Mouse (Mus musculus) heart, embryonic 12.5 days (tissue): ENCODE data around the gene Eva1a. TPM values are rescaled to one million over a fixed set of nuclear protein-coding genes. Genes with fewer than 3 reads are reported as not detected.

Source experiments
- ATAC-seq: fragments of 200-750 bp; cut with Nextera tagmentation; 2 replicates; pipeline ENCODE4 v1.8.0; 2017; ENCODE audit warnings: moderate TSS enrichment, moderate library complexity; ENCODE audit not compliant: insufficient number of reproducible peaks, low FRiP score
- H3K27ac ChIP-seq: fragments of 300-500 bp; sonication (generic); 2 replicates; pipeline ENCODE4 v1.5.1; 2016; ENCODE audit warnings: mild to moderate bottlenecking, moderate library complexity; ENCODE audit not compliant: poor library complexity, severe bottlenecking
- H3K27me3 ChIP-seq: fragments of 300-500 bp; sonication (generic); replicated peaks from 2 replicates; pipeline ENCODE4 v1.6.1; 2016; ENCODE audit warnings: mild to moderate bottlenecking, moderate library complexity
- H3K36me3 ChIP-seq: fragments of 300-500 bp; sonication (generic); 2 replicates; pipeline ENCODE4 v1.6.1; 2016; ENCODE audit warnings: mild to moderate bottlenecking, moderate library complexity
- H3K4me1 ChIP-seq: fragments of 300-500 bp; sonication (generic); replicated peaks from 2 replicates; pipeline ENCODE4 v1.6.1; 2016; ENCODE audit warnings: mild to moderate bottlenecking
- H3K4me2 ChIP-seq: fragments of 300-500 bp; sonication (generic); 2 replicates; pipeline ENCODE4 v1.6.1; 2016; ENCODE audit warnings: mild to moderate bottlenecking, moderate library complexity
- H3K4me3 ChIP-seq: fragments of 300-500 bp; sonication (generic); 2 replicates; pipeline ENCODE4 v1.5.1; 2016; ENCODE audit warnings: mild to moderate bottlenecking
- H3K9ac ChIP-seq: fragments of 300-500 bp; sonication (generic); 2 replicates; pipeline ENCODE4 v1.6.1; 2016; ENCODE audit warnings: mild to moderate bottlenecking, moderate library complexity
- H3K9me3 ChIP-seq: fragments of 300-500 bp; sonication (generic); replicated peaks from 2 replicates; pipeline ENCODE4 v1.6.1; 2016; ENCODE audit warnings: mild to moderate bottlenecking, moderate library complexity
- WGBS: fragments of 180-500 bp; shearing (Covaris S2); methylation state at CpG from one replicate; pipeline ENCODE4 v1.1.7; 2016; 5-methylcytosine and 5-hydroxymethylcytosine counted together
- polyA plus RNA-seq: library from polyadenylated mRNA; unstranded; fragments of >200 nt; fragmentation: Nextera tagmentation; extraction: Ambion mirVana; gene quantifications from 2 replicates; pipeline ENCODE4 v1.2.1, GENCODE M21; 2016

Gene Eva1a
- polyA plus RNA-seq, 1 experiment from 2014 or later = 4.2 TPM

DNA sequence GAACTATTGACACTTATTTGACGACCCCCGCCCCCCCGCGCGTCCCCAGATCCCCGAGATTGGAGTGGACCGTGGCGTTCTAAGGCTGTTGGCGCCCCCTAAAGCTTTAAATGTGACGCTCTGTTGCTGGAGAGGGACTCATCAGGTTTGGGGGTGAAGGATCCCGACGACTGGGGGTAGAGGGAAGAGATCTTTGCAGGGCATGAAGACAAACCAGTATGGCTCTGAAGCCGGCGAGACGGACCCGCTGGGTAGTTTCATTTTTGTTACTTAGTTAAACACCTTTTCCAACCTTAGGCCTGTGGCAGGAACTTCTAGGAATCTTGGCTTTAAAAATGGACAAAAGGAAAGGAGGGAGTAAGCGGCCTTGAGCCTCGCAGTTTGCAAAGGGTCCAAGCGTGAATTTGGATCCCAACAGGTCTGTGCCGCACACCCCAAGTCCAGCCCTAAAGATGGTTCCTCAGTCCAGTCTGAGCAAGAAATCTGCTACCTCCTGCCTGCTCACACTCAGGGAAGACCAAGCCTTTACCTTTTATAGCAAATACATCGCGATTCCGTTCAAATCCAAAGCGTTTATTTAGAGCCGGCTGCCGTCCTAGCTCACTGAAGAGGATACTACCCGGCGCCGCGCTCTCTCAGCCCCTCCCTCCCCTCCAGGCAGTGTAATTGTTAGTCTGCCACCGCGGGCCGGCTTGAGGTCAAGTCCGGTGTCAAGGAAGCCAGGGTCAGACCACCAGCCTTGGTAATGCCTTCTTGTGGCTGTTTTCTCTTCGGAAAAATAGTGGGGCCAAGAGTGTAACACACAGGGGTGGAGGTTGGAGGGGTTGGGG lies 1.7 kb downstream of the Eva1a start:
- WGBS = under 1% methylated on average over 35 of the region's 35 CpGs
- Histone ChIP-seq H3K9me3 (no peaks in the 10 kb centered on the region), H3K27ac (no peak overlapping the region), H3K27me3 (peaks cover 30% of the 10 kb centered on the region), H3K4me2 (peak overlapping the region; percentile 99), H3K9ac (peak overlapping the region; percentile 71), H3K4me3 (peak overlapping the region; percentile 71), H3K36me3 (no peaks in the 10 kb centered on the region), H3K4me1 (peaks cover 42% of the 10 kb centered on the region)
- ATAC-seq = peak; percentile 63

- no peak overlapping the region for H3K27ac ChIP-seq
- no peak for ATAC-seq
- H3K9ac ChIP-seq = no peak overlapping the region
- H3K36me3 ChIP-seq = no peaks in the 10 kb centered on the region
- no peaks in the 10 kb centered on the region for H3K9me3 ChIP-seq
- WGBS = 53% methylated on average over 4 of the region's 4 CpGs
- peaks cover 42% of the 10 kb centered on the region for H3K4me1 ChIP-seq
- peak overlapping the region; percentile 71; the same call in 1 of the 2 replicates for H3K4me3 ChIP-seq
- H3K4me2 ChIP-seq = peak overlapping the region; percentile 99
- H3K27me3 ChIP-seq = peaks cover 32% of the 10 kb centered on the region
Observed at GRCm38 (mm10) chr6:82043634-82044033, 2.8 kb downstream of the Eva1a start.

- Histone ChIP-seq H3K27me3 (peaks cover 32% of the 10 kb centered on the region), H3K4me1 (peaks cover 42% of the 10 kb centered on the region), H3K4me3 (no peak overlapping the region), H3K27ac (no peak overlapping the region), H3K9me3 (no peaks in the 10 kb centered on the region), H3K36me3 (no peaks in the 10 kb centered on the region), H3K4me2 (no peak overlapping the region), H3K9ac (no peak overlapping the region)
- 58% methylated on average over 4 of the region's 4 CpGs for WGBS
- no peak for ATAC-seq
Observed at GRCm38 (mm10) chr6:82044509-82044908, 3.7 kb downstream of the Eva1a start.

DNA sequence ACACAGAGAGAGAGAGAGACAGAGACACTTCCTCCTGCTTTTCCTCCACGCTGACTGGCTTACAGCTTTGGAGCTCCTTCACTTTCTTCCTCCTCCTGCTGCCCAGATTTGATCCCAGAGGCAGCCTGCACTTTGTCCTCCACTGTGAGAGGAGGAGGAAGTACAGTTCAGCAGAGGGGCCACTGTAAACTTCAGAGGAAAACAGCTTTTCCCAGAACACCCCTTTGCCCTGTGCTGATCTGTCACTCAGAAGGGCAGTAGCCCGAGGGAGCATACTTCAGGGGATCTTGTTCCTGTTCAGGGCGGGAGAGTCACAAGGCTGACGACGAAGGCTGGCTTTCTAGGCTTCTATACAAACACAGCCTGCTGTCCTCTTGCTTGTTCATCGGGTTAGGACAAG lies 7.1 kb downstream of the Eva1a start:
- Histone ChIP-seq H3K4me3 (no peak overlapping the region), H3K27me3 (peaks cover 28% of the 10 kb centered on the region), H3K27ac (no peak overlapping the region), H3K36me3 (no peaks in the 10 kb centered on the region), H3K4me2 (no peak overlapping the region), H3K9me3 (no peaks in the 10 kb centered on the region), H3K9ac (no peak overlapping the region), H3K4me1 (peaks cover 24% of the 10 kb centered on the region)
- no peak for ATAC-seq
- WGBS = 45% methylated on average over 6 of the region's 6 CpGs

DNA sequence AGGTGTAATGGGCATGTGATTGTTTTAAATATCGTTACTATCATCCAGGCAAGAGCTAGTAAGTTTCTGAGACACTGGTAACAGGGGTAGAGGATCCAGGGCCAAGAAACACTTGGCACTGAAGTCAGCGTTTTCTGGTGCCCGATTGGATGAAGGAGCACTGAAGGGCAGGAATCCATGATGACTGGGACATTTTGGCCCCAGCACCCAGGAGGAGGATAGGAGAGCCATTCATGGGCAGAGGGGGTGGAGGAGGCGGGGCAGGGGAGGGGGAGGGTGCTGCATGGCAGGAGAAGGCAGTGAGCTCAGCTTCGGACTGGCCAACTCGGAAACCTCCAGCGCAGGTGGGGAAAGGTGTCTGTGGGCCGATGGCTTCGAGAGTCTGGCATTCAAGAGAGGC lies 9.4 kb downstream of the Eva1a start:
- H3K27me3 ChIP-seq = 0 out of 2 replicates have a peak, but pooled peaks cover 12% of the 10 kb centered on the region
- WGBS = 79% methylated on average over 9 of the region's 9 CpGs
- no peaks in the 10 kb centered on the region for H3K9me3 ChIP-seq
- H3K9ac ChIP-seq = no peak overlapping the region
- H3K4me2 ChIP-seq = no peak overlapping the region
- no peak overlapping the region for H3K4me3 ChIP-seq
- H3K4me1 ChIP-seq = peaks cover 21% of the 10 kb centered on the region
- H3K27ac ChIP-seq = no peak overlapping the region
- ATAC-seq = no peak
- H3K36me3 ChIP-seq = no peaks in the 10 kb centered on the region

DNA sequence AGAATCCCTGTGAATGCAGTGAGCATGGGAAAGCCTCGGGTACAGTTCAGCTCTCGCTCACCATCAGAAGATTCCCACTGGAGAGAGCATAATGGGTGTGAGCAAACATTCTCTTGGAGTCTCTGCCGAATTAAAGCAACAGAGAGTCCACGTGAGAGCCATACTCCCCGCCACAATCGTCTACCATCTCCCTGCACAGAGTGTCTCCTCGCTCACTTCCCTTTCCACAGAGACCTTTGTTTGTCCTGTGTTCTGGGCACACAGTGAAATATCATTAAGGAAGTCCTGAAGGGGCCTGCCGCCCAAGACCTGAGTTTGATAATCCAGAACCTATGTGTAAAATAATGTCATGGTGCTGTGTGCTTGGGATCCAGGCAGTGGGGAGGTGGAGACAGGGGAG lies 10.7 kb downstream of the Eva1a start:
- H3K4me2 ChIP-seq = no peak overlapping the region
- H3K27me3 ChIP-seq = 0 out of 2 replicates have a peak, but pooled peaks cover 12% of the 10 kb centered on the region
- no peak overlapping the region for H3K4me3 ChIP-seq
- peaks cover 7% of the 10 kb centered on the region for H3K4me1 ChIP-seq
- 68% methylated on average over 8 of the region's 8 CpGs for WGBS
- H3K9me3 ChIP-seq = no peaks in the 10 kb centered on the region
- H3K9ac ChIP-seq = no peak overlapping the region
- H3K27ac ChIP-seq = no peak overlapping the region
- no peak for ATAC-seq
- H3K36me3 ChIP-seq = no peaks in the 10 kb centered on the region

DNA sequence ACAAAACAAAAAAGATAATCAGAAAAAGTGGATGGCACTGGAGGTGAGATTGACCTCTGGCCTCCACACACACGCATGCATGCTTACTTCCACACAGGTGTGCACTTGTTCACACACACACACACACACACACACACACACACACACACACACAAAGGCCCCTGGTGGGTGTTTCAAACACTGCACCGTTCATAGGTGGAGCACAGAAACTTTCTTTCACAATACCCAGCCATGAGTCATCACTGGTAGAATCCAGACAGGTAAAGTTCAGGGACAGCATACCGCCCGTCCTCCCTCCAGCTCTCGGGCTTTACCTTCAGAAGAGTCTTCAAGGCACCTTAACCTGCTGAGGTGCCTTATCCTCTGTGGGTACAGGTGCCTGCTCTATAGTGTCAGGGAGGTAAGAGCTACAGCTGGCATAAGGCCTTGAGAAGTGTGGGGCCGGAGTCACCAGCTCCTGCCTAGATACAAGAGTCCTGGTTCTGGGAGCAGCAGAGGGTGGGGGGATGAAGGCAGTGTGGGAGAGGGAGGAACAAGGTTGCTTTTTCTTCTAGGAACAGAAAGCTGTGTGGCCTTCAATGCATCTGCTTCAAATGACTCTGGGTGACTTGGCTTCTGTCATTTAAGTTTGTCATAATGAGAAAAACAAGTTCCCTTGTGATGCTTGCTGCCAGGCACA lies 11.3 kb downstream of the Eva1a start:
- no peak overlapping the region for H3K4me2 ChIP-seq
- no peaks in the 10 kb centered on the region for H3K9me3 ChIP-seq
- H3K9ac ChIP-seq = no peak overlapping the region
- no peak for ATAC-seq
- no peak overlapping the region for H3K4me3 ChIP-seq
- no peak overlapping the region for H3K27ac ChIP-seq
- WGBS = 80% methylated on average over 6 of the region's 6 CpGs
- peaks cover 1% of the 10 kb centered on the region; the same call in 1 of the 2 replicates for H3K4me1 ChIP-seq
- 0 out of 2 replicates have a peak, but pooled peaks cover 12% of the 10 kb centered on the region for H3K27me3 ChIP-seq
- H3K36me3 ChIP-seq = no peaks in the 10 kb centered on the region

GRCm38 (mm10) chr6:82052726-82053118 lies 11.9 kb downstream of the Eva1a start:
- H3K36me3 ChIP-seq = no peaks in the 10 kb centered on the region
- no peaks in the 10 kb centered on the region; the same call in 1 of the 2 replicates for H3K4me1 ChIP-seq
- no peak overlapping the region for H3K27ac ChIP-seq
- no peak overlapping the region for H3K4me3 ChIP-seq
- no peaks in the 10 kb centered on the region for H3K9me3 ChIP-seq
- H3K9ac ChIP-seq = no peak overlapping the region
- 0 out of 2 replicates have a peak, but pooled peaks cover 12% of the 10 kb centered on the region for H3K27me3 ChIP-seq
- no peak for ATAC-seq
- no peak overlapping the region for H3K4me2 ChIP-seq
- 80% methylated on average over 2 of the region's 2 CpGs for WGBS

GRCm38 (mm10) chr6:82054854-82055253 lies 14.0 kb downstream of the Eva1a start:
- Histone ChIP-seq H3K4me3 (no peak overlapping the region), H3K4me2 (no peak overlapping the region), H3K27ac (no peak overlapping the region), H3K9me3 (no peaks in the 10 kb centered on the region), H3K4me1 (no peaks in the 10 kb centered on the region), H3K36me3 (no peaks in the 10 kb centered on the region), H3K9ac (no peak overlapping the region), H3K27me3 (0 out of 2 replicates have a peak, but pooled peaks cover 3% of the 10 kb centered on the region)
- ATAC-seq = no peak
- WGBS = 69% methylated on average over 7 of the region's 7 CpGs

GRCm38 (mm10) chr6:82059896-82060295 lies 19.1 kb downstream of the Eva1a start:
- Histone ChIP-seq H3K4me1 (no peaks in the 10 kb centered on the region), H3K4me3 (no peak overlapping the region), H3K27ac (no peak overlapping the region), H3K4me2 (no peak overlapping the region), H3K9me3 (no peaks in the 10 kb centered on the region; the same call in none of the 2 replicates), H3K36me3 (no peaks in the 10 kb centered on the region), H3K27me3 (no peaks in the 10 kb centered on the region), H3K9ac (no peak overlapping the region)
- no peak for ATAC-seq
- 66% methylated on average over 7 of the region's 7 CpGs for WGBS

- WGBS = 80% methylated on average over 5 of the region's 5 CpGs
- no peak overlapping the region for H3K9ac ChIP-seq
- no peaks in the 10 kb centered on the region for H3K4me1 ChIP-seq
- no peak overlapping the region for H3K4me3 ChIP-seq
- H3K27me3 ChIP-seq = no peaks in the 10 kb centered on the region
- no peak overlapping the region for H3K4me2 ChIP-seq
- H3K36me3 ChIP-seq = no peaks in the 10 kb centered on the region
- ATAC-seq = no peak
- H3K9me3 ChIP-seq = no peaks in the 10 kb centered on the region; the same call in none of the 2 replicates
- no peak overlapping the region for H3K27ac ChIP-seq
Observed at GRCm38 (mm10) chr6:82065230-82065629, 24.4 kb downstream of the Eva1a start.
